Mouse (Mus musculus): ENCODE measurements around the gene Abcb8.
"Not testable (repeated sequence)": the region's sequence is repeated elsewhere in the genome, so short reads cannot be mapped to it uniquely, and the experiment has no call there.

Gene Abcb8

GRCm38 (mm10) chr5:24369767-24370166, 23.7 kb upstream of the Abcb8 start:
- DNase-seq, result no peak

DNA sequence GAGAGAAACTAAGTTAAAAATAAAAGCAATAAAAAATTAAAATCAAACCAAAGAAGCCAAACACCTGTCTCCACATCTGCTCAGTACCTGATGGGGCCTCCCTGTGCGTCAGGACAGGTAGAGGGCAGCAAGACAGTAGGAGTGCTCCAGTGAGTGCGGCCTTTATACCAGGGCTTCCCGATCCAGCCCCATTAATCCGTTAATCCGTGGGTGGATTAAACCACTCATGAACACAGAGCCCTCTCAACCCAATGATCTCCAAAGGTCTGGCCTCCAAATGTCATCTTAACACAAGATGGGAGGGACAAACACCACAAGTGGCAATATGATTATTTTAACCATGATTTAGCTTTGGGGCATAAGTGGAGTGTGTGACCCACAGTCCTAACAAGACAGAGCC, 19.7 kb upstream of the Abcb8 start:
- no peak for DNase-seq

DNA sequence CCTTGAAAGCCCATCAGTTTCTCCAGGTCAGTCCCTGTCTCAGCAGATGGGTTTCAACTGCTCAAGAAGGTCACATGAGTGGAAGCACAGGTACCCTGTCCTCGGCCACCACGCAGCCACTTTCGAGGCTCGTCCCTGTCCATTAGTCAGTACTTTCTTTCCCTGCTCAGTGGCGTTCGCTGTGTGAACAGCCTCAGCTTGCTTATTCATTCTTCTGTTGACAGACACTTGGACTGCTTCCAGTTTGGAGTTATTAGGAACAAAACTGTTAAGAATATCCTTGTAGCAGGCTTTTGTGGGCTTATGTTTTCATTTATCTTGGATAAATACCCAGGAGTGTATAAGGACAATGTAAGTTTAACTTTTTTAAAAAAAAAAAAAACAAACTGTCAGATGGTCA, 19.2 kb upstream of the Abcb8 start:
- DNase-seq, result no peak

DNA sequence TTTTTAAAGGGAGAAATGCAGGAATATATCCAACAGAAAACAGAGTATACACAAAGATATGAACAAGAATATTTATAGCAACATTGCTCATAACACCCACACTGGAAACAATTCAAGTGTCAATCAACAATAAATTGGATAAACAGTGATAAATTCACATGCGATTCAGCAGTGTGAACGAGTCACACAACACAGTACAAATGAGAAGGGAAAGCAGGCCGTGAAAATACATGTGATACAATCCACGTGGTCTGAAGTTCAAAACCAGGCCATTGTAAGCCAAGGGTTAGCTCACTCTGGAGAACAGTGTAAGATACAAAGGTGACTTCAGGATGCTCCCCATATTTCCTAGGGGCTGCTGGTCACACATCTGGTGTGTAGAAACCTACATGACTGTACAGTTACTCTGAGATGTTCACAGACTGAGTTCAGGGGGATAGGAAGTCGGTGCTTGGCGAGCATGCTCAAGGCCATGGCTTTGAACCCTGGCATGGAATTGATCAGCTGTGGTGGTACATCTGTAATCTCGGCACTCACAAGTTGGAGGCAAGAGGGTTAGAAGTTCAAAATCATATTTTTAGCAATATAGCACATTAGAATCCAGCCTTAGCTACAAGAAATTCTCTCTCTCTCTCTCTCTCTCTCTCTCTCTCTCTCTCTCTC, 18.7 kb upstream of the Abcb8 start:
- DNase-seq, result no peak

DNA sequence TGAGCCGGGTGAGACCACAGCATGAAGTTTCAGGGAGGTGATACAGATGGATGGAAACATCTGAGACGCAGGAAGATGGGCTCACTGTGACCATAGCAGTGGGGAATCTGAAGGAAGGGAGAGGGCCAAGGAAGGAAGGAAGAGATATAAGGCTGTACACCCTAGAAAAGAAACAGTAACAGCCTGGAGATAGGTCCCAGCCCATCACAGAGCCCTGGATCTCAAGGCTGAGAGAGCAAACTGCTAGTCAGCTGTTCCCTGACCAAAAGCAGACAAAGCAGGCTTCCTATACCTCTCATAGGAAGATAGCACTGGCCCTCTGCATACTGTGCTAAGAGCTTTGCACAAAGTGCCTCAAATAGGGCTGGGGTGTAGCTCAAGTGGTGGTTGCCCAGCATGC, 14.8 kb upstream of the Abcb8 start:
- DNase-seq, result no peak

DNA sequence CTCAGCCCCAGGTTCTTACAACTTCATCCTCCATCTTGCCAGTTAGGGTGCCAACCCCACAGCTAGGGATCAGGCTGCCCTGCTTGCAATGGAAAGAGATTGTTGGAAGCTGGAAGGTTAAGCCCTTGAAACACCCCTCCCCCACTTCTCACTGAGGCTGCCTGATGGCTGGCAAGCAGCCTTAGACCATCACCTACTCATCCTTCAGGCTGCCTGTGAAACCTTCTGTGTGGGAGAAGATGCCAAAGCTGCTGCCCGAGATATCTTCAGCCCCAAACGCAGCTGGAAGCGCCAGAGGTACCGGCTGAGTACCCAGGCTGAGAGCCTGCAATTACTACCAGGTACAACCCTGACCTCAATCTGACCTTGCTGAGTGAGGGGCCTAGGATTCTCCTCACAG, 14.0 kb upstream of the Abcb8 start:
- no peak for DNase-seq

- DNase-seq, result no peak
Observed at GRCm38 (mm10) chr5:24380499-24380898, 13.0 kb upstream of the Abcb8 start.

DNA sequence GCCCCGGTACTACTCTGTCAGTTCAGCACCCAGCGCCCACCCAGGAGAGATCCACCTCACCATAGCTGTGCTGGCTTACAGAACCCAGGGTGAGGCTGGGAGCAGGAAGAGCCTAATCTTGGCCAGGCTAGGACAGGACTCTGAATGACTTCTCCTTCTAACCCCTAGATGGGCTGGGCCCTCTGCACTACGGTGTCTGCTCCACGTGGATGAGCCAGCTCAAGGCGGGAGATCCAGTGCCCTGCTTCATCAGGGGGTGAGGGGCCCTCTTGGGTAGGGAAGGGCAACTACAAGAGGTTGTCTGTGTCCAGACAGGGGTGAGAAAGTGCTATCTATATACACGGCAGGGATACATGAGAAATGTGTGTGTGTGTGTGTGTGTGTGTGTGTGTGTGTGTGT, 12.0 kb upstream of the Abcb8 start:
- DNase-seq, result no peak

- DNase-seq, result no peak
Observed at GRCm38 (mm10) chr5:24381988-24382387, 11.5 kb upstream of the Abcb8 start.

DNA sequence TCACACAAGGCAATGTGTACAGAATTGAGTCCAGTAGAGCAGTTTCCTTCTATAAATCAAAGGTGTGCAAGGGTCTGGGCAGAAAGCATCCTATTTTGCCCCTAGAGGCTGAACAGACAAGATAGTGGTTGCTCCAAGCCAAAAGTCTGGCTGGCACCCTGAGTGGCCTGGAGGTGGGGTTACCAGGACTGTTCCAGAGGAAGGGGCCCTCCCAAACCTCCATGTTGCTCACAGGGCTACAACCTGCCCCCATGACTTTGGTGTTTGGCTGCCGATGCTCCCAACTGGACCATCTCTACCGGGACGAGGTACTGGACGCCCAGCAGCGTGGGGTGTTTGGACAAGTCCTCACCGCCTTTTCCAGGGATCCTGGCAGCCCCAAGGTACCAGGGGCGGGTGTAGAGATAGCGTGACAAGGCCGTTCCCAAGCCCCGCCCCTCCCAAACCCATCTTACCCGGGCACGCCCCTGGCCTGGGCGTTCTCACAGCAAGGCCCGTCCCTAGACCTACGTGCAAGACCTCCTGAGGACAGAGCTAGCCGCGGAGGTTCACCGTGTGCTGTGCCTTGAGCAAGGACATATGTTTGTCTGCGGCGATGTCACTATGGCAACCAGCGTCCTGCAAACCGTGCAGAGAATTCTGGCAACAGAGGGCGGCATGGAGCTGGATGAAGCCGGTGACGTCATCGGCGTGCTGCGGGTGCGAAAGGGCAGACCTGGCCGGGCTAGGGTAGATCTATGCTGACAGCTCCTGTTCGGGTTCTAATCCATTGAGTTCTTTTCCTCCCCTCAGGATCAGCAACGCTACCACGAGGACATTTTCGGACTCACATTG, 10.2 kb upstream of the Abcb8 start:
- peak; percentile 90 for DNase-seq

GRCm38 (mm10) chr5:24384407-24384806, 9.1 kb upstream of the Abcb8 start:
- DNase-seq, result no peak

DNA sequence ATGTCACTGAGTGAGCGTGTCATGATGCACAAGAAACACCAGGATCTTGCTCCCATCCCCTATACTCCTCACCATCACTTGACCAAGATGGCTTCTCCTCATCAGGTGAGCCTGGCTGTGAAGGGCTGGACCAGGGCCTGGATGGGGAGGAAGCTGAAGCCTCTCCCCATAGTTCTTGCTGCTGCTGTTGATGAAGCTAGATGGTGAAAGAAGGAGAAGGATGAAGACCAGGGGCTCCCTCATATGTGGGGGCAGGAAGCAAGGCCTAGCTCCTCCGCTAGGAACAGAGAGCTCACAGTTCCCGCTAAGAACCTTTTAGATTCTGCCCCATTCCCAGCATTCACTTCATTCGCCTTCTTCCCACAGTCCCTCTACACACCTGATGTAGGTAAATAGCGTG, 8.1 kb upstream of the Abcb8 start:
- DNase-seq, result no peak

- DNase-seq, result no peak
Observed at GRCm38 (mm10) chr5:24385887-24386550, 7.4 kb upstream of the Abcb8 start.

DNA sequence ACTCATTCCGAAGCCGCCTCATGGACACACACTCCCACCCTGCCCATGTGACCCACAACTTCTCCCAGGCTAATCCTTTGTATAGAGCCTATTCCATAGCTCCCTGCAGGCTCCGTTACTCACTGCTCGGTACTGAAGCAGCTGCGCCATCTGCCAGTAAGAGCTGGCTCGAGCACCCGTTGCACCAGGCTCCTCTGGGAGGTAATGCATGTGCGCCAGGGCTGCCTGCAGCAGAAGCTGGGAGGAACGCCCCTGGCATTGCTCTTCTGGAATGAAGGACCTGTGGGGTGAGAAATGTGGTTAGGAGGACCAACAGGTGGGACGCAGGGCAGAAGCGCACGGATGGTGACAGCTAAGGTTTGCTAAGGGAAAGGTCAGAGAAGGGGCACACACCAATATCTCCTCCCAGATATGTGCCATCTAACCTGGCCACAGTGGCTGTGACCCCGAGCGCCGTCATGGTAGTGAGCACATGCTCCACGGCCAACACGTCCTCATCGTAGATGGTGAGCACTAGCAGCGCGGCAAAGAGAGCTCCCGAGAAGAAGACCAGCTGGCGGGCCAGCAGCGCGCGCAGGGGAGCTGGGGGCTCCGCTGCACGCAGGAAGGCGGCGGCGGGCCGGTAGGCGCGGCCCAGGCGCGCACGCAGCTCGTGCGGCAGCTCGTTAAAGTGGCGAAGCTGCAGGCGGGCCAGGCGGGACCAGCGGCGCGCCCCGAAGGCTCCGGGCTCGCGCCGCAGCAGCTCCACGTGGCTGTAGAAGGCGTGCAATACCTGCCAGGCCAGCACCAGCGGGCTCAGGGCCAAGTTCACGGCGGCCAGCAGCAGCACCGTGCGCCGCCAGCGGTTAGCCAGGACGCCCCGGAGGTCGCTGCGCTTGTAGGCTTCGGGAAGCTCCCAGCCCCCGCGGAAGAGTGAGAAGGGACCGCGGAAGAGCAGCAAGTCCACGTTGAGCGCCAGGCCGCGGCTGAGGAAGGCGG, 5.9 kb upstream of the Abcb8 start:
- DNase-seq, result peak; percentile 57

DNA sequence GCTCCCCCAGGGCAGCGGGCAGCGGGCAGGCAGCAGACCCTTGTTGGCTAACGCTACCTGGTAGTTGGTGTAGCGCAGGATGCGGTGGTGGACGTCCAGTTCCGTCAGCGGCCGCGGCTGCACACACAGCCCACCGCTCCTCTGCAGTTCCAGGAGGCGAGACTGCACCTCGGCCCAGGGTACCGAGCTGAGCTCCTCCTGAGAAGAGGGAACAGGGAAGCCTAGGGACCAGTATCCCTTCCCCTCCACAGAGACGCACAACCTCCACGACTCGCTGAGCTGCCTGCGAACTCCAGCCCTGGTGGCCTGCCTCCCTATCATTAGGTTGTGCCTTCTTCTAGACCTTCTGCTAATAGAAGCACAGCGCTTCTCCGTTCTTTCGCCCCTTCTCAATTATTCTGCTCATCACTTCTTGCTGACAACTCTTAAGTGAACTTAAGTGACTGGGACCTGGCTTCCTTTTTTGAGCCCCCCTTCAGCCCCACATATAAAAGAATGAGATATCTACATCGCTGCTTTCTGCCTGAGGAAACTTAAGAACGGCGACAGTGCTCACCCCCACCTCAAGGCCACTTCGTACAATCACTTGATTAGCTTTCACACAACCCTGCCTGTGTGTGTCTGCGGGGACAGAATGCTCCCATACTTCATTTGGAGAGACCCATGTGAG, 5.1 kb upstream of the Abcb8 start:
- peak; percentile 9 for DNase-seq

- peak; percentile 43 for DNase-seq
Observed at GRCm38 (mm10) chr5:24389011-24389657, 4.3 kb upstream of the Abcb8 start.

DNA sequence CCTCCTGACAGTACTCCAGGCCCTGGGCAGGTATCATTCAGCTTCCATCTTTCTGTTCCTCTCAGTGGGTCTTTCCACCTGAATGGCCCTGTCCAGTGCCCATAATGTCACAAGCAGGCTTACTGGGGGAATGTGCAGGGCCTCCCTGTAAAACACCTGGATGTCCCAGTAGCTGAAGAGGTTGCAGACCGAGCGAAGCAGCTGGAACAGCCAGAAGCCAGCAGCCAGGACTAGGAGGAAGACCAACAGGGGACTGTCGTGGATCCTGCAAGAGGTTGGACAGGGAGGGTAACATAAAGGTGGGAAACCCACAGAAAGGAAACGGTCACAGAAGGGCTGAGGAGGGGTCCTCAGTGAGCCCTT, 3.8 kb upstream of the Abcb8 start:
- no peak for DNase-seq

GRCm38 (mm10) chr5:24391864-24392263, 1.6 kb upstream of the Abcb8 start, which contains the start of gene Atg9b:
Atg9b (minus strand) TSS chr5:24392143.
- DNase-seq, result no peak

DNA sequence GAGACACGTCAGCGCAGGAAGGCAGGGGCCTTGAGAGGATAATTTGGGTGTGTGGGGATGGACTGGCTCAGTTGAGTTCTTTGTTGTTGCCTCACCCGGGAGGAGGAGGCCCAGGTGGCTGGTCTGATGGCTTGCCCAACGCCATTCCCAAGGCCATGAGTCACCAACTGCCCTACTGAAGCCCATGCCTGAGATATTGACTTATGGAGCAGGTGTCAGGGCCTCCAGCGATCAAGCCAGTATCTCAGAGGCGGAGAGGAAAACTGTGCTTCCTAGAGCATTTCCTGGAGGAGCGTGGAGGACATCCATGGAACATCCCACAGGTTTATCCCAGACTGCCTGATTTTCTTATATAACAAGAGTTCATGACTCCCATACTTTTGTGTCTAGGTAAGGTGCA, 739 bp upstream of the Abcb8 start:
- DNase-seq, result no peak

GRCm38 (mm10) chr5:24394165-24394894, 867 bp downstream of the Abcb8 start:
- peak; percentile 93 for DNase-seq

DNA sequence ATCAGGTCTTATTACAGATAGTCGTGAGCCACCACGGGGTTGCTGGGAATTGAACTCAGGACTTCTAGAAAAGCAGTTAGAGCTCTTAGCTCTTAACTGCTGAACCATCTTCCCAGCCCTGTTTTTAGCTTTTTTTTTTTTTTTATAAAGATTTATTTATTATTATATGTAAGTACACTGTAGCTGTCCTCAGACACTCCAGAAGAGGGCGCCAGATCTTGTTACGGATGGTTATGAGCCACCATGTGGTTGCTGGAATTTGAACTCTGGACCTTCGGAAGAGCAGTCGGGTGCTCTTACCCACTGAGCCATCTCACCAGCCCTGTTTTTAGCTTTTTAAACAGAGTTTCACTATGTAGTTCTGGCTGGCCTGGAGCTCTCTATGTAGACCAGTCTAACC, 2.8 kb downstream of the Abcb8 start:
- DNase-seq, result not testable (repeated sequence)

Data from thymus, postnatal 25 days (tissue).